Mouse (Mus musculus) limb, embryonic 11.5 days (tissue): ENCODE data around the gene Arfrp1. TPM values are rescaled to one million over a fixed set of nuclear protein-coding genes. Genes with fewer than 3 reads are reported as not detected.

ENCODE experiments used
- polyA plus RNA-seq: library from polyadenylated mRNA; unstranded; fragments of >200 nt; fragmentation: Nextera tagmentation; extraction: Ambion mirVana; gene quantifications from 2 replicates; pipeline ENCODE4 v1.2.1, GENCODE M21; 2014

Arfrp1 gene
- polyA plus RNA-seq, 1 experiment from 2014 or later = 57.3 TPM

Other genes starting within 250 kb of the Arfrp1 start
- gene Kcnq2, start 230.1 kb downstream of the Arfrp1 start, polyA plus RNA-seq = 0.11 and 0.25 TPM in 2 replicates
- gene Eef1a2, start 208.4 kb downstream of the Arfrp1 start, polyA plus RNA-seq = 0.13 and 0.14 TPM in 2 replicates
- gene Ppdpf, start 178.2 kb downstream of the Arfrp1 start, polyA plus RNA-seq = 422 and 444 TPM in 2 replicates
- gene Ptk6, start 162.6 kb downstream of the Arfrp1 start, polyA plus RNA-seq = 0.04 TPM in 1 of 2 replicates, not detected in the other
- 0.94 and 1.4 TPM in 2 replicates for gene Srms, start 152.2 kb downstream of the Arfrp1 start, polyA plus RNA-seq
- gene Fndc11, start 145.4 kb downstream of the Arfrp1 start, polyA plus RNA-seq = 0.17 and 0.69 TPM in 2 replicates
- gene Helz2, start 123.4 kb downstream of the Arfrp1 start, polyA plus RNA-seq = 0.99 and 1.2 TPM in 2 replicates
- gene Gmeb2, start 77.4 kb downstream of the Arfrp1 start, polyA plus RNA-seq = 19.7 and 21.3 TPM in 2 replicates
- gene Stmn3, start 50.9 kb downstream of the Arfrp1 start, polyA plus RNA-seq = 0.84 and 0.91 TPM in 2 replicates
- 63.0 and 63.7 TPM in 2 replicates for gene Rtel1, start 45.7 kb downstream of the Arfrp1 start, polyA plus RNA-seq
- gene Zgpat, start 476 bp downstream of the Arfrp1 start, polyA plus RNA-seq = 35.0 and 40.2 TPM in 2 replicates
- gene Lime1, start 14.7 kb upstream of the Arfrp1 start, polyA plus RNA-seq = 20.9 and 26.7 TPM in 2 replicates
- gene Zbtb46, start 94.0 kb upstream of the Arfrp1 start, polyA plus RNA-seq = 9.8 and 10.1 TPM in 2 replicates
- gene Abhd16b, start 127.8 kb upstream of the Arfrp1 start, polyA plus RNA-seq = 0.08 and 0.21 TPM in 2 replicates
- 165 and 175 TPM in 2 replicates for gene Tpd52l2, start 131.7 kb upstream of the Arfrp1 start, polyA plus RNA-seq
- 75.3 and 80.9 TPM in 2 replicates for gene Dnajc5, start 155.1 kb upstream of the Arfrp1 start, polyA plus RNA-seq
- 34.4 and 39.7 TPM in 2 replicates for gene Uckl1, start 219.5 kb upstream of the Arfrp1 start, polyA plus RNA-seq
- 78.7 and 82.5 TPM in 2 replicates for gene Prpf6, start 226.5 kb upstream of the Arfrp1 start, polyA plus RNA-seq
- gene Zfp512b, start 227.4 kb upstream of the Arfrp1 start, polyA plus RNA-seq = 30.9 and 41.1 TPM in 2 replicates
- gene Samd10, start 233.8 kb upstream of the Arfrp1 start, polyA plus RNA-seq = 14.9 and 17.7 TPM in 2 replicates